Mouse (Mus musculus) cortical plate, adult 2 months (tissue): ENCODE data around the gene Olfr324.

Experiments used
- CTCF ChIP-seq: fragments of 200-500 bp; IDR thresholded peaks from 2 replicates; pipeline ENCODE4 v1.5.1; 2011; ENCODE audit warnings: mild to moderate bottlenecking, control low read depth, low read length; ENCODE audit not compliant: insufficient read depth; ENCODE audit errors: extremely low read depth
- POLR2A ChIP-seq: fragments of 200-500 bp; IDR thresholded peaks from 2 replicates; pipeline ENCODE4 v1.6.1; 2011; ENCODE audit warnings: mild to moderate bottlenecking, low read length, control low read depth; ENCODE audit not compliant: insufficient read depth; ENCODE audit errors: extremely low read depth

- no peak for TF ChIP-seq POLR2A
- TF ChIP-seq CTCF = no peak
Observed at GRCm38 (mm10) chr11:58604688-58605087, 9.8 kb downstream of the Olfr324 start.
